Mouse (Mus musculus): ENCODE data around the gene Pard3. TPM values are rescaled to one million over a fixed set of nuclear protein-coding genes. Genes with fewer than 3 reads are reported as not detected.

The Pard3 gene
- polyA plus RNA-seq, 1 experiment from 2014 or later = 16.1 TPM

- Histone ChIP-seq H3K9ac (replicated peaks) (no peak overlapping the region), H3K4me3 (replicated peaks) (no peak overlapping the region), H3K36me3 (no peaks in the 10 kb centered on the region; the same call in 1 of the 2 replicates), H3K4me1 (no peaks in the 10 kb centered on the region), H3K27me3 (replicated peaks) (no peaks in the 10 kb centered on the region), H3K27ac (replicated peaks) (no peak overlapping the region), H3K9me3 (replicated peaks) (no peaks in the 10 kb centered on the region), H3K4me2 (no peak overlapping the region)
- WGBS = 76% methylated on average over 2 of the region's 2 CpGs
- ATAC-seq (ENCODE audit: low FRiP score) = no peak
Measured at GRCm38 (mm10) chr8:127431236-127431635, 367.5 kb downstream of the Pard3 start.

GRCm38 (mm10) chr8:127435975-127436374, 372.3 kb downstream of the Pard3 start:
- Histone ChIP-seq H3K36me3 (no peaks in the 10 kb centered on the region; the same call in none of the 2 replicates), H3K4me1 (peaks cover 18% of the 10 kb centered on the region), H3K27me3 (replicated peaks) (no peaks in the 10 kb centered on the region), H3K9ac (replicated peaks) (no peak overlapping the region), H3K27ac (replicated peaks) (no peak overlapping the region), H3K4me3 (replicated peaks) (no peak overlapping the region), H3K4me2 (no peak overlapping the region), H3K9me3 (replicated peaks) (no peaks in the 10 kb centered on the region)
- ATAC-seq (ENCODE audit: low FRiP score) = no peak
- 96% methylated on average over 6 of the region's 6 CpGs for whole genome bisulfite sequencing

GRCm38 (mm10) chr8:127437613-127438235, 374.0 kb downstream of the Pard3 start:
- Histone ChIP-seq H3K9ac (replicated peaks) (no peak overlapping the region), H3K36me3 (no peaks in the 10 kb centered on the region; the same call in none of the 2 replicates), H3K4me1 (peaks cover 18% of the 10 kb centered on the region), H3K27me3 (replicated peaks) (no peaks in the 10 kb centered on the region), H3K4me2 (no peak overlapping the region), H3K4me3 (replicated peaks) (no peak overlapping the region), H3K27ac (replicated peaks) (no peak overlapping the region), H3K9me3 (replicated peaks) (no peaks in the 10 kb centered on the region)
- ATAC-seq (ENCODE audit: low FRiP score) = no peak
- WGBS = 82% methylated on average over 5 of the region's 5 CpGs

GRCm38 (mm10) chr8:127438625-127439391, 375.1 kb downstream of the Pard3 start:
- Histone ChIP-seq H3K4me2 (no peak overlapping the region), H3K4me3 (replicated peaks) (no peak overlapping the region), H3K36me3 (no peaks in the 10 kb centered on the region; the same call in 1 of the 2 replicates), H3K4me1 (peaks cover 18% of the 10 kb centered on the region), H3K9me3 (replicated peaks) (no peaks in the 10 kb centered on the region), H3K27ac (replicated peaks) (0 out of 2 replicates have a peak overlapping the region, but pooled peaks have one; percentile 20), H3K27me3 (replicated peaks) (no peaks in the 10 kb centered on the region), H3K9ac (replicated peaks) (no peak overlapping the region)
- WGBS = 72% methylated on average over 8 of the region's 8 CpGs
- ATAC-seq (ENCODE audit: low FRiP score) = no peak

GRCm38 (mm10) chr8:127439392-127440160, 375.9 kb downstream of the Pard3 start:
- Histone ChIP-seq H3K4me2 (no peak overlapping the region), H3K27me3 (replicated peaks) (no peaks in the 10 kb centered on the region), H3K4me3 (replicated peaks) (no peak overlapping the region), H3K36me3 (no peaks in the 10 kb centered on the region; the same call in 1 of the 2 replicates), H3K9me3 (replicated peaks) (no peaks in the 10 kb centered on the region), H3K27ac (replicated peaks) (peak overlapping the region; percentile 20; the same call in 1 of the 2 replicates), H3K9ac (replicated peaks) (no peak overlapping the region), H3K4me1 (peaks cover 18% of the 10 kb centered on the region)
- no peak for ATAC-seq (ENCODE audit: low FRiP score)
- WGBS = 37% methylated on average over 10 of the region's 10 CpGs

GRCm38 (mm10) chr8:127440161-127440833, 376.6 kb downstream of the Pard3 start:
- Histone ChIP-seq H3K27me3 (replicated peaks) (no peaks in the 10 kb centered on the region), H3K36me3 (no peaks in the 10 kb centered on the region; the same call in 1 of the 2 replicates), H3K4me1 (peaks cover 18% of the 10 kb centered on the region), H3K9ac (replicated peaks) (no peak overlapping the region), H3K4me2 (no peak overlapping the region), H3K9me3 (replicated peaks) (no peaks in the 10 kb centered on the region), H3K27ac (replicated peaks) (peak overlapping the region; percentile 20; the same call in 1 of the 2 replicates), H3K4me3 (replicated peaks) (no peak overlapping the region)
- WGBS = 84% methylated on average over 9 of the region's 9 CpGs
- no peak for ATAC-seq (ENCODE audit: low FRiP score)

GRCm38 (mm10) chr8:127440834-127441485, 377.3 kb downstream of the Pard3 start:
- WGBS = 61% methylated on average over 6 of the region's 6 CpGs
- Histone ChIP-seq H3K4me3 (replicated peaks) (no peak overlapping the region), H3K4me1 (peaks cover 18% of the 10 kb centered on the region), H3K27me3 (replicated peaks) (no peaks in the 10 kb centered on the region), H3K9ac (replicated peaks) (no peak overlapping the region), H3K36me3 (no peaks in the 10 kb centered on the region; the same call in 1 of the 2 replicates), H3K27ac (replicated peaks) (no peak overlapping the region), H3K9me3 (replicated peaks) (no peaks in the 10 kb centered on the region), H3K4me2 (no peak overlapping the region)
- peak; percentile 23; the same call in 1 of the 2 replicates for ATAC-seq (ENCODE audit: low FRiP score)

- no peak for ATAC-seq (ENCODE audit: low FRiP score)
- WGBS = 97% methylated on average over 1 of the region's 1 CpGs
- peaks cover 6% of the 10 kb centered on the region for H3K4me1 ChIP-seq
- no peaks in the 10 kb centered on the region for H3K9me3 ChIP-seq (replicated peaks)
- H3K27ac ChIP-seq (replicated peaks) = no peak overlapping the region
- no peak overlapping the region for H3K9ac ChIP-seq (replicated peaks)
- H3K36me3 ChIP-seq = no peaks in the 10 kb centered on the region
- no peak overlapping the region for H3K4me3 ChIP-seq (replicated peaks)
- H3K27me3 ChIP-seq (replicated peaks) = no peaks in the 10 kb centered on the region
- H3K4me2 ChIP-seq = no peak overlapping the region
Measured at GRCm38 (mm10) chr8:127447401-127447800, 383.7 kb downstream of the Pard3 start.

GRCm38 (mm10) chr8:127449066-127449840, 385.6 kb downstream of the Pard3 start:
- no peak for ATAC-seq (ENCODE audit: low FRiP score)
- 95% methylated on average over 6 of the region's 6 CpGs for WGBS
- H3K4me2 ChIP-seq = no peak overlapping the region

GRCm38 (mm10) chr8:127450954-127451668, 387.4 kb downstream of the Pard3 start:
- peak; percentile 55; the same call in 1 of the 2 replicates for ATAC-seq (ENCODE audit: low FRiP score)
- Histone ChIP-seq H3K27ac (replicated peaks) (no peak overlapping the region), H3K4me2 (no peak overlapping the region), H3K36me3 (no peaks in the 10 kb centered on the region), H3K4me1 (peaks cover 6% of the 10 kb centered on the region), H3K9me3 (replicated peaks) (no peaks in the 10 kb centered on the region), H3K9ac (replicated peaks) (no peak overlapping the region), H3K27me3 (replicated peaks) (no peaks in the 10 kb centered on the region), H3K4me3 (replicated peaks) (no peak overlapping the region)
- 24% methylated on average over 14 of the region's 14 CpGs for WGBS

More at GRCm38 (mm10) chr8:127449066-127449840, 385.6 kb downstream of the Pard3 start:
- Histone ChIP-seq H3K4me3 (replicated peaks) (no peak overlapping the region), H3K27me3 (replicated peaks) (no peaks in the 10 kb centered on the region), H3K9ac (replicated peaks) (no peak overlapping the region), H3K4me1 (peaks cover 6% of the 10 kb centered on the region), H3K9me3 (replicated peaks) (no peaks in the 10 kb centered on the region), H3K36me3 (no peaks in the 10 kb centered on the region), H3K27ac (replicated peaks) (no peak overlapping the region)
